Mouse (Mus musculus) erythroid progenitor cell, adult 5-6 weeks (primary cell): Measurements from ENCODE around the gene Pex5l. TPM values are rescaled to one million over a fixed set of nuclear protein-coding genes. Genes with fewer than 3 reads are reported as not detected.

Experiments
- ATAC-seq: replicated peaks from 2 replicates; pipeline ENCODE4 v1.8.0; 2016; ENCODE audit warnings: moderate number of reproducible peaks, mild to moderate bottlenecking, moderate TSS enrichment, inconsistent platforms; ENCODE audit not compliant: poor library complexity, low FRiP score, severe bottlenecking
- total RNA-seq, 2 experiments: library from RNA; stranded (forward) in 1 of 2; stranded (reverse) in 1 of 2; fragments of 150-400 nt in 1 of 2; fragments of 186-747, 209-891 nt in 1 of 2; gene quantifications; 2 replicates each; pipeline versions ENCODE4 v1.2.3 to v1.2.4; 2015 to 2017; ENCODE audit warnings: low replicate concordance in 2 of 2

Gene Pex5l
- total RNA-seq, 2 experiments from 2014 or later: not detected

DNA sequence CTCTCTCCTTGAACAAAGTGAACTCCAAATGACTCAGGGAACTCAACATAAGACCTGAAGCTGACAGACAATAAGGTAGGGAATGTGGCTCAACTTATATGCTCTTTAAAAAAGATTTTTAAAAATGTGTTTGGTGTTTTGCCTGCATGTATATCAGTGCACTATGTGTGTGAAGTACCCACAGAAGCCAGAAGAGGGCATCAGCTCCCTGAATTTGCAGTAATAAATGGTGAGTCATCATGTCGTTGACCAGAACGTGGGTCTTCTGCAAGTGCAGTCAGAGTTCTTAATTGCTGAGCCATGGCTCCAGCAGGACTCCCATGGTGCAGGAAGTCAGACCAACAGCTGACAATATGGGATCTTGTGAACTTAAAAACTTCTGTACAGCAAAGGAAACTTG lies 177.5 kb downstream of the Pex5l start:
- no peak for ATAC-seq

DNA sequence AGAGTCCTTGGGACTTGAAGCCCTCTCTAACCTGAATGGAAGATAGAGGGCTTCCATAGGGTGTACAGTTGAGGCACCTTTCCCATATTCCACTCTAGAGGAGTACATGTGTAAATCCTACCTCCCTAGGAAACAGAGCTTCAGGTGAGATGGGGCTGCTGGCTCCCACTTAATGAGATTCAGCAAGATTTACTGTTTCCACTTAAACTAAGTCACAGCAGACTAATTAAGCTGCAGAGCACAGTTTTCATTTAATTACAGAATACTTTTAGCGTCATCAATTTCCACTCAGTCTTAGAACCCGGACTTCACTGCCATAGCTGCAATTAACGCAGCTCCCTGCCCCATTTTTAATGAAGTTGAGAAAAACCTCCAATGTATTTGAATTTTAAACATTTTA lies 181.6 kb downstream of the Pex5l start:
- no peak for ATAC-seq

DNA sequence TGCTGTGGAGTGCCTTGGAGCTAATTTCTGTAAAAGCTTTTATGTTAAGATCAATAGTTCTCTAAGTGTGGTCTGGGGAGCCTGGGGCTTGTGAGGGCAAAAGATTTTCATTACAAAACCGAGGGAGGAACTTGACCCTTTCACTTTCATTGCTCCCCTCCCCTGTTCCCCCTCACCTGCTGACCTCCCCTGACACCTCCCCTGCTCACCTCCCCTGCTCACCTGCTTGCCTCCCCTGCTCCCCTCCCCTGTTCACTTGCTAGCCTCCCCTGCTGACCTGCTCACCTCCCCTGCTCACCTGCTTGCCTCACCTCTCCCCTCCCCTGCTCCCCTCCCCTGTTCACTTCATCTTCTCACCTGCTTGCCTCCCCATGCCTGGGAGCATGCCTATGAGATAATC lies 191.7 kb downstream of the Pex5l start:
- ATAC-seq: no peak

DNA sequence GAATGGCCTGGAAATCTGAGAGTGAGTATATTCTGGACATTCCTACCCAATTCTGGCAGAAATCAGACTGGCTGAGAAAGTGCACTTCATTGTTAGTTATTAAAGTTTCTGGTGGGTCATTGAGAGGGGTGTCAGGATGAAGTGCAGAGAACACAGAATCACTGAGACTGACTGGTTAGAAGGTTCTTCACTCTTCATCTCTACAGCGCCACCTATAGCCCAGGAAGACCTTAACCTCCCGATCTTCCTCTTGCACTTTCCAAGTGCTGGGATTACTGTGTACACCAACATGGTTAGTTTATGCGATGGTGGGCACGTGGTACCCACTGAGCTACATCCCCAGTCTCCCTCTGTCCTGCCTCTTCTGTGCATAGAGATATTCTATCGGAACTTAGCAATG lies 195.6 kb downstream of the Pex5l start:
- ATAC-seq: no peak

DNA sequence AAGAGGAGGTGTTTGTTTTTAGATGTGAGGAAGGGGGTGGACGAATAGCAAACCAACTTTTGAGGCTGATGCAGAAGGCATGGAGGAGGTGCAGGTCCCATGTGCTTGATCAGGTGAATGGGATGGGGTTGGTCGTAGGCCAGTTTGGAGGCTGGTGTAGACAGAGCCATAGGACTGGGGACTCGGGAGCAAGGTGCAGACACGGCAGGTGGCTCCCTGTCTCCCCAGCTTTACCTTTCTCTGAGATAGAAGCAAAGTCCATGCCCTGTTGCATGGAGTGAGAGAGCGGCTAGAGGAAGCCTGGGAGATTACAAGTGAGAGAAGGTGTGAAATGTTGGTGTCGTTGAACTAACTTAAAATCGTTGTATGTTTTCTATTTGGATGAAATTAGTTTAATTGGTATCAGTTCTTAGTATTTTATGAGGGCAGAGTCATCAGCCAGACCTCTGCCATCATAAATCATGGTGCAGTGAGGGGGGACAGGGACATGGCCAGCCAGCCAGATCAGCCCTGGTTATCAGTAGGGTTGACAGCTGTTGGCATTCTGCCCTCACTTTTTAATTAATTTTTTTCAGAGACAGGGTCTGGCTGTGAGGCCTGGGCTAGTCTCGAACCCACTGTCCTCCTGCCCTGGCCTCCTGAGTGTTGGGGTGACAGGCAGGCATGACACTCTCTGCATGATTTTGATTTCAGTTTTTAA lies 203.1 kb downstream of the Pex5l start:
- no peak for ATAC-seq

DNA sequence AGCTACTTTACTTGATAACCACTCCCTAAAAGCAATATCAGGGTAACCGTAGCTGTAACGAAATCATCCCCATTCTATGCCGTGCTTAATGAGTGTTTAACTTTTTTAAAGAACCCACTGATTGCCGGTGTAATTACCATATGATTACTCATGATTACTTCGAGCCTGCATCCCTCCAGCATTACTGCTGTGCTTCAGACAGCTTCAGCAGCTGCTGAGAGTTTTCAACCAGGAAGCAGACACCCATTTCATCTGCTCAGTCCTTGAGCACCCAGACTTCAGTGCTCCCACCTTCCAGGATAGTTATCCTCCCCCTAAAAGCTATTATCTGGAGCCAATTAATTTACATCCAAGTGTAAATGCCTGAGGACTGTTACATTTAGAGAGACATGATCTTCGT lies 218.9 kb downstream of the Pex5l start:
- ATAC-seq: no peak

DNA sequence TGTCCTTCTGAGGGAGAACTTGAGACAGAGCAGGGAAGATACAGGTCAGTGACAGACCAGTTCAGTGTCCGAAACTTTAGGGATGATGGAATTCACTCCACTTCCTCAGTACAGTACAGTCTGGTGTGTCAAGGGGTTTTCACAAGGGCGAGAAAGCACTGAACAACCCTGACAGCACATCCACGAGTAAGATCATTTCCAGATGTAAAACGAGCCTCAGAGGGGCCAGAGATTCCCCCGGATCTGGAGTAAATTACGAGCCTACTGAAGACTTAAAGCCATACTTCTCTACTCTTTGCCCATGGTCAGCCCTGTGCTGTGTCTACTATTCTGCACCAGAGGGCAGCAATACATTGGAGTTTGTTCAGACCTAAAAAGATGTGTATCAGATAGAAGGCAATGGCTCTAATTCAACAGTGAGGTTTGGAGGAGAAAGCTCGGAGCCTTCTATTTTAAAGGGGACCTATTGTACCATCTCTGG lies 232.9 kb downstream of the Pex5l start:
- ATAC-seq: no peak

DNA sequence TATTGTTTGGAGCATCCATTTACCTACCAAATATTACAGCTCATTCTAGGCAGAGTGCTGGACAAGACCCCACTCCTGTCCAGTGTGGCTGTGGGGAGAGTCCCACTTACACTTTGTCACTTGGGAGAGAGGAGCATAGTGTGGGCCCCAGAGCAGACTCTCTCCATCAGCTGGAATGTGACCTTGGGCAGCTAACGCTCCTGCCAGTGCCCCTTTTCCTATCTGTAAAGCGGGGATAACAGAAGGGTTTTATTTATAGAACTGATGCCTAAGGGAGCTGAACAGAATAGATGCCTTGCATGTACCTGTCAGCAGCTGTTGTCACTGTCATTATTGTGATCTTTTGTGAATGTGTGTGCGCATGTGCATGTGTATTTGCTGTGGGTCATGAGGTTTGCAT lies 234.6 kb downstream of the Pex5l start:
- no peak for ATAC-seq

DNA sequence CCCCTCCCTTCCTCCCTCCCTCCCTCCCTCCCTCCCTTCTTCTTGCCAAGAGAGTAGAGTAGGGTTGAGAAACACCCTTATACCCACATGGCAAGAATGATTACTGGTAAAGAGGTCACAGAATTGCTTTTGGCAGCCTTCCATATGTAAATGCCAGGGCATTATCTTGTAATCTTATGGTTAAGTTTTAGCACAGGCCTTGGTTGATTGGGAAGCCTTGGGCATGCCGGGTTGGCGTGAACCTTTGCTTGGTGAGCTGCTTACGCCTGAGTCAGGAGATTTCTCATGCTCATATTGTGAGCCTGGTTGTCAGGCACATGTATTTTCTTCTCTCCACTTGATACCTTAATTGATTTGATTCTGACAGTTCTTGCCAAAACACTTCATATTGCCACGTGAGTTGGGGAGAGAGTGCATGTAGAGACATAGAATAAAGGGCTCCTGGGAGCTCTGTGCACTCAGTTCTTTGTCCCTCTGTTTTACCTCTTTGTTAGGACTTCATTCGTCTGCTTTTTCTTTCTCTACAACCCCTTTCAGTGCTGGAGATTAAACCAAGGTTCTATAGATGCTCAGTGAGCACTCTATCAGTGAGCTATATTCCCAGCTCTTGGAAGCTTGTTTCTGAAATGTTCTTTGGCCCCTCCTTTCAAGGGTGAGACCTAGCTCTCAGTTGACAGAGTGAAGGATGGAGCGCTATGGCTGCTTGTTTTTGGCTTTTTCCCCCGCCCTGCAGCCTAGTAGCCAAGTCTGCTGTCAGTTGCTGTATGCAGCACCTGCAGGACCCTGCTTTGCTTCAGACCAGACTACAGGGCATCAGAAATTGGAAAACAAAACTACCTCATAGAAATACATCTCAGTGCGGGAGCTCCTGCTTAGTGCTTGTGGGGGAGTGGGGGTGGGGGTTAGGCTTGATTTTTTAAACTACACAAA lies 236.9 kb downstream of the Pex5l start:
- ATAC-seq: no peak

DNA sequence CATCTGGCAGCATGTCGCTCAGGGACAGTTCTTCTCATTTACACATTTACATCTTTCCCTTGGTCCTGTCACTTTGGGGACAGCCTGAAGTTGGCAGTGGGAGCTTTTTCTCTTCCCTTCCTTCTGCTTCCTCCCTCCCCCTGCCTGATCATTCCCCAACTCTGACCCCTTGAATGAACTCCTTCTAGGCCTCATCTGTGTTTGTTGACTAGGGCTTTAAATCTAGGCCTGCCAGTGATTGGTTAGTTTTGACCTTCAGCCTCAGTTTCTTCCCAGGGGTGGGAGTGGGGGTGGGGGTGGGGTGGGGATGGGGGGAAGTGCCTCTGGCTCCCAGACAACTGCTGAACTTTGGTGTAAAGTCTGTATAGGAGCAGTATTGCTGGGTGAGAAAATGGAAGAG lies 238.4 kb downstream of the Pex5l start:
- no peak for ATAC-seq

DNA sequence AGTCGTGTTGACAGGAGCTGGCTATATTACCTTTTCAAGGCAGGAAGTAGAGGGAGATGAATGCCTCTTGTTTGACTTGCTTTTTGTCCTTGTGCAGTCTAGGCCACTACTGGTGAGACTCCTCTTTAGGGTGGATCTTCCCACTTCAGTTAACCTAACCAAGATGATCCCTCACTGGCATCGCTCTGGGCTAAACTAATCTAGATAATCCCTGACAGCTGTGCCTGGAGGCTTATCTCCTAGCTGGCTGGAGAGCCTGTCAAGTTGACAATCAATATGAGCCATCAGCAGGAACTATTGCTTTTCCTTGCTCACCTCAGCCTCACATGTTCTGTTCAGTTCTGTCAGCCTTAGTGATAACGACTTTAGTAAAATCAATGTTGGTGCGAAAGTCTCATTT lies 239.6 kb downstream of the Pex5l start:
- no peak for ATAC-seq
